Mouse (Mus musculus) thymus, adult 2 months (tissue): ENCODE results near the gene Fam81b.

ENCODE experiments used
- CTCF ChIP-seq: fragments of 200-500 bp; IDR thresholded peaks from 2 replicates; pipeline ENCODE4 v1.5.1; 2012; ENCODE audit warnings: mild to moderate bottlenecking, control low read depth, low read length, moderate library complexity, borderline replicate concordance; ENCODE audit not compliant: control insufficient read depth, poor library complexity, insufficient read depth; ENCODE audit errors: extremely low read depth
- POLR2A ChIP-seq: fragments of 200-500 bp; IDR thresholded peaks from 2 replicates; pipeline ENCODE4 v1.6.1; 2012; ENCODE audit warnings: mild to moderate bottlenecking, low read length, control low read depth, moderate library complexity; ENCODE audit not compliant: control insufficient read depth, poor library complexity, insufficient read depth; ENCODE audit errors: extremely low read depth

GRCm38 (mm10) chr13:76308811-76309210 is 3.9 kb upstream of the Fam81b start:
- no peak for TF ChIP-seq CTCF
- no peak for TF ChIP-seq POLR2A
